Comparison of ENCODE assay signal across 9 mouse cellular contexts in the genomic region with DNA sequence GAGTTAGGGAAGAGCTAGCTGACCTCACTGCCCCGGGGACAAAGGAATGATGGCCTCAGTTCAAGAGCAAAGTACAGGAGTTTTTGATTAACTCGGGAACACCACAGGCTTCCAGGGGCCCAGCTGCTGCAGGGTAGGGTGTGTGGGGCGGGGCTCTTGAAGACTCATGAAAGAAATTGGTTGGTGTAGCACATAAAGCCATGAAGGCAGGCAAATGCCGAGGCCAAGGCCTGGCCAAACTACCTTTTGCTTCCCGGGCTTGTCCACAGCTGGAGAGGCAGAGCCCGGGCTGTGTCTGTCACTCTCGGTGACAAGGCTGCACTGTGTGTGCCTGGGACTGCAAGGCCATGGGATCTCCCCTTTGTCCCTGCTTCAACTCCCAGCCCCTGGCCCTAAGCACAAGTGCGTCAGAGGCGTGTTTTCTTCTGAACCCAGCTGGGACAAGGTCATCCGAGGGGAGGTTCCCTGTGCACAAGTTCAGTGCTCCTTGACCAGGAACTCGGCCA. TPM values are rescaled to one million over a fixed set of nuclear protein-coding genes. Genes with fewer than 3 reads are reported as not detected.
DNase-seq lines count a peak whose midpoint lies in the region; ATAC-seq and TF ChIP-seq lines count a peak whose summit lies in the region.
"Had no signal": no experiment of that assay in that cellular context is flagged by ENCODE, and none has a peak within 500 bp of the region (broad histone marks: within the 10 kb centered on the region; RNA-seq: fewer than 3 reads in every experiment).

No protein-coding gene starts in this region.

- no peak for ATAC-seq in neural tube, embryonic 15.5 days (ENCODE audit: low FRiP score)
- peak; percentile 67 for ATAC-seq in kidney, embryonic 15.5 days (replicated peaks; ENCODE audit: low FRiP score)

- H3K4me3 ChIP-seq in neural tube, embryonic 15.5 days (replicated peaks) = no peak overlapping the region
- H3K4me3 ChIP-seq in kidney, embryonic 15.5 days (replicated peaks) = no peak overlapping the region
- no peak overlapping the region for H3K4me3 ChIP-seq in thymus, adult 2 months (ENCODE audit: control insufficient read depth, insufficient read depth, low read length)

- H3K9me3 ChIP-seq in neural tube, embryonic 15.5 days (replicated peaks) = no peaks in the 10 kb centered on the region
- no peaks in the 10 kb centered on the region for H3K9me3 ChIP-seq in kidney, embryonic 15.5 days (replicated peaks)

- H3K9ac ChIP-seq in neural tube, embryonic 15.5 days (replicated peaks) = no peak overlapping the region
- H3K9ac ChIP-seq in kidney, embryonic 15.5 days = no peak overlapping the region

- peak; percentile 69 for DNase-seq in neural tube, embryonic 10.5 days (ENCODE audit: extremely low spot score, low spot score)
- DNase-seq in gastrocnemius, postnatal 10 days = peak; percentile 47
- DNase-seq in skeletal muscle tissue, adult 2 months (ENCODE audit: low read depth, low spot score) = peak; percentile 84
- DNase-seq in thymus, postnatal 10 days (ENCODE audit: low spot score in 2 of 2) = no peak
- no peak for DNase-seq in spleen, adult 18-20 months
- no peak for DNase-seq in thymus, adult 2 months

- H3K27ac ChIP-seq in neural tube, embryonic 15.5 days (replicated peaks) = no peak overlapping the region
- peak overlapping the region; percentile 92 for H3K27ac ChIP-seq in kidney, embryonic 15.5 days
- H3K27ac ChIP-seq in thymus, adult 2 months (ENCODE audit: control insufficient read depth, insufficient read depth, low read length) = no peak overlapping the region

- peaks cover 8% of the 10 kb centered on the region; the same call in 1 of the 2 replicates for H3K27me3 ChIP-seq in neural tube, embryonic 15.5 days (replicated peaks)
- no peaks in the 10 kb centered on the region for H3K27me3 ChIP-seq in kidney, embryonic 15.5 days
- no peaks in the 10 kb centered on the region for H3K27me3 ChIP-seq in thymus, adult 2 months (ENCODE audit: control insufficient read depth, insufficient read depth, low read length)

- TF ChIP-seq CTCF in thymus, adult 2 months (IDR thresholded peaks at IDR 0.05; ENCODE audit: borderline replicate concordance, control insufficient read depth, extremely low read depth, insufficient read depth, low read length, poor library complexity) = no peak

- H3K4me2 ChIP-seq in neural tube, embryonic 15.5 days = no peak overlapping the region
- H3K4me2 ChIP-seq in kidney, embryonic 15.5 days = no peak overlapping the region

- H3K4me1 ChIP-seq in neural tube, embryonic 15.5 days = peaks cover 10% of the 10 kb centered on the region
- H3K4me1 ChIP-seq in kidney, embryonic 15.5 days = peaks cover 48% of the 10 kb centered on the region
- peaks cover 17% of the 10 kb centered on the region; the same call in 1 of the 2 replicates for H3K4me1 ChIP-seq in thymus, adult 2 months (replicated peaks; ENCODE audit: control insufficient read depth, insufficient read depth, low read length)

- TF ChIP-seq POLR2A in thymus, adult 2 months (IDR thresholded peaks at IDR 0.05; ENCODE audit: control insufficient read depth, extremely low read depth, insufficient read depth, low read length, poor library complexity) = no peak

- H3K36me3 ChIP-seq in neural tube, embryonic 15.5 days = no peaks in the 10 kb centered on the region
- no peaks in the 10 kb centered on the region for H3K36me3 ChIP-seq in kidney, embryonic 15.5 days
- H3K36me3 ChIP-seq in thymus, adult 2 months (ENCODE audit: control insufficient read depth, insufficient read depth, low read length) = no peaks in the 10 kb centered on the region

- 13% methylated on average over 11 of the region's 11 CpGs for WGBS in neural tube, embryonic 15.5 days
- 15% methylated on average over 11 of the region's 11 CpGs for WGBS in kidney, embryonic 15.5 days
- 67% methylated on average over 11 of the region's 11 CpGs for WGBS in thymus, adult 2 months

RNA-seq across cellular contexts. Expression of a gene that starts 24.3 kb away (rescaled TPM):
- polyA plus RNA-seq in neural tube, embryonic 15.5 days (2015; fragmentation: Nextera tagmentation; extraction: Ambion mirVana) = 9.4 and 16.3 TPM in 2 replicates
- 10 to 100 TPM; 26.2 to 34.2 TPM for total RNA-seq in gastrocnemius, postnatal 10 days (2021)
- polyA plus RNA-seq in kidney, embryonic 15.5 days (2015; fragmentation: Nextera tagmentation; extraction: Ambion mirVana) = 53.9 and 59.5 TPM in 2 replicates
- polyA plus RNA-seq in thymus, adult 2 months (2012; rRNA removed) = 10.2 and 10.8 TPM in 2 replicates

RNA-seq across cellular contexts. Expression of a gene that starts 46.6 kb away (rescaled TPM):
- polyA plus RNA-seq in neural tube, embryonic 15.5 days (2015; fragmentation: Nextera tagmentation; extraction: Ambion mirVana) = 0.18 and 14.8 TPM in 2 replicates
- under 1 TPM; 0.12 to 0.16 TPM for total RNA-seq in gastrocnemius, postnatal 10 days (2021)
- polyA plus RNA-seq in kidney, embryonic 15.5 days (2015; fragmentation: Nextera tagmentation; extraction: Ambion mirVana) = 1.3 and 1.4 TPM in 2 replicates
- 30.1 and 35.6 TPM in 2 replicates for polyA plus RNA-seq in thymus, adult 2 months (2012; rRNA removed)
- polyA plus RNA-seq: neural tube, embryonic 14.5 days had no signal

RNA-seq across cellular contexts. Expression of a gene that starts 53.8 kb away (rescaled TPM):
- 0.47 TPM in 1 of 2 replicates, not detected in the other for polyA plus RNA-seq in neural tube, embryonic 15.5 days (2015; fragmentation: Nextera tagmentation; extraction: Ambion mirVana)
- under 1 TPM in 1 of 2 experiments, not detected in 1; 0.09 TPM for total RNA-seq in gastrocnemius, postnatal 10 days (2021)
- polyA plus RNA-seq in kidney, embryonic 15.5 days (2015; fragmentation: Nextera tagmentation; extraction: Ambion mirVana) = 0.17 TPM in 1 of 2 replicates, not detected in the other
- polyA plus RNA-seq in thymus, adult 2 months (2012; rRNA removed) = 1.3 and 1.7 TPM in 2 replicates
- polyA plus RNA-seq: neural tube, embryonic 14.5 days had no signal

Comparison
In these comparisons a context has a peak if more than half of its experiments do, and no peak if none do; other contexts are left out.
1. DNase-seq: peak in neural tube, embryonic 10.5 days (single experiment), gastrocnemius, postnatal 10 days (single experiment) and skeletal muscle tissue, adult 2 months (single experiment); none in thymus, postnatal 10 days (0 of 2), spleen, adult 18-20 months (0 of 2) and thymus, adult 2 months (single experiment).